8 mouse cellular contexts compared by ENCODE assay signal in genomic region chr16:23057668-23058447, GRCm38 (mm10). TPM values are rescaled to one million over a fixed set of nuclear protein-coding genes. Genes with fewer than 3 reads are reported as not detected.
"Had no signal": no experiment of that assay in that cellular context is flagged by ENCODE, and none has a peak within 500 bp of the region (broad histone marks: within the 10 kb centered on the region; RNA-seq: fewer than 3 reads in every experiment).

TSS of gene Kng1 (plus strand) at chr16:23057865.

RNA-seq across cellular contexts. Expression of gene Kng1, which starts in this region (rescaled TPM):
- total RNA-seq: layer of hippocampus, postnatal 25 days; left cerebral cortex, adult 2 months; left cerebral cortex, postnatal 14 days had no signal
- polyA plus RNA-seq: limb, embryonic 10.5 days; midbrain, embryonic 10.5 days; midbrain, embryonic 14.5 days; myocyte; neural tube, embryonic 11.5 days had no signal
